Comparison of ENCODE assay signal across 16 mouse cellular contexts in genomic region chr4:127232551-127232950, GRCm38 (mm10). TPM values are rescaled to one million over a fixed set of nuclear protein-coding genes. Genes with fewer than 3 reads are reported as not detected.
DNase-seq lines count a peak whose midpoint lies in the region; ATAC-seq lines count a peak whose summit lies in the region.
"Had no signal": no experiment of that assay in that cellular context is flagged by ENCODE, and none has a peak within 500 bp of the region (broad histone marks: within the 10 kb centered on the region; RNA-seq: fewer than 3 reads in every experiment).

No protein-coding gene starts in this region.

- peak overlapping the region; percentile 37 for H3K4me2 ChIP-seq in forebrain, embryonic 15.5 days (replicated peaks)
- 0 out of 2 replicates have a peak overlapping the region, but pooled peaks have one; percentile 16 for H3K4me2 ChIP-seq in midbrain, embryonic 11.5 days
- H3K4me2 ChIP-seq: embryonic facial prominence, embryonic 13.5 days; kidney, embryonic 15.5 days; limb, embryonic 13.5 days; lung, embryonic 14.5 days had no signal

- WGBS in forebrain, embryonic 15.5 days: 17% methylated on average over 5 of the region's 5 CpGs
- WGBS in midbrain, embryonic 11.5 days: 64% methylated on average over 5 of the region's 5 CpGs

- H3K27me3 ChIP-seq in forebrain, embryonic 15.5 days: no peaks in the 10 kb centered on the region
- peaks cover 5% of the 10 kb centered on the region for H3K27me3 ChIP-seq in midbrain, embryonic 11.5 days (ENCODE audit: control insufficient read depth, insufficient read depth, low read length)

- peak overlapping the region; percentile 92 for H3K27ac ChIP-seq in forebrain, embryonic 15.5 days (replicated peaks)
- H3K27ac ChIP-seq in midbrain, embryonic 11.5 days (ENCODE audit: low read depth, low read length): peak overlapping the region; percentile 77
- H3K27ac ChIP-seq: embryonic facial prominence, embryonic 13.5 days; kidney, embryonic 15.5 days; limb, embryonic 13.5 days had no signal

- DNase-seq in retina, postnatal 1 day: peak; percentile 80
- DNase-seq in retina, embryonic 14.5 days (ENCODE audit: low spot score): no peak
- peak; percentile 84 for DNase-seq in midbrain, embryonic 11.5 days (ENCODE audit: low spot score, missing footprints)
- DNase-seq in urinary bladder, postnatal 36 days (ENCODE audit: low spot score in 2 of 2): no peak
- DNase-seq in lung, postnatal 10 days: no peak
- DNase-seq in kidney, postnatal 25 days: no peak
- no peak for DNase-seq in frontal cortex, postnatal 14 days (ENCODE audit: low spot score in 2 of 2)
- DNase-seq: adrenal gland, postnatal 10 days; heart, postnatal 14 days; lung, embryonic 14.5 days; thymus, postnatal 25 days had no signal

- H3K9ac ChIP-seq in forebrain, embryonic 15.5 days (replicated peaks): no peak overlapping the region
- H3K9ac ChIP-seq in midbrain, embryonic 11.5 days (ENCODE audit: low read length): no peak overlapping the region
- H3K9ac ChIP-seq: embryonic facial prominence, embryonic 13.5 days; kidney, embryonic 15.5 days; limb, embryonic 13.5 days; lung, embryonic 14.5 days had no signal

- no peaks in the 10 kb centered on the region for H3K9me3 ChIP-seq in forebrain, embryonic 15.5 days
- H3K9me3 ChIP-seq in midbrain, embryonic 11.5 days (ENCODE audit: control insufficient read depth, low read length): no peaks in the 10 kb centered on the region
- H3K9me3 ChIP-seq: embryonic facial prominence, embryonic 13.5 days; kidney, embryonic 15.5 days; limb, embryonic 13.5 days had no signal

- no peaks in the 10 kb centered on the region for H3K36me3 ChIP-seq in forebrain, embryonic 15.5 days
- no peaks in the 10 kb centered on the region for H3K36me3 ChIP-seq in midbrain, embryonic 11.5 days (ENCODE audit: control insufficient read depth, insufficient read depth, low read length)
- H3K36me3 ChIP-seq: embryonic facial prominence, embryonic 13.5 days; kidney, embryonic 15.5 days; limb, embryonic 13.5 days had no signal

- ATAC-seq in forebrain, embryonic 15.5 days (replicated peaks): peak; percentile 51
- ATAC-seq in midbrain, embryonic 11.5 days (ENCODE audit: low FRiP score): peak; percentile 49; the same call in 1 of the 2 replicates
- ATAC-seq: Patski had no signal

- peaks cover 38% of the 10 kb centered on the region for H3K4me1 ChIP-seq in forebrain, embryonic 15.5 days
- peaks cover 22% of the 10 kb centered on the region for H3K4me1 ChIP-seq in midbrain, embryonic 11.5 days (ENCODE audit: control insufficient read depth, insufficient read depth, low read length)

- H3K4me3 ChIP-seq in forebrain, embryonic 15.5 days: no peak overlapping the region
- no peak overlapping the region for H3K4me3 ChIP-seq in midbrain, embryonic 11.5 days (ENCODE audit: low read depth, low read length)
- H3K4me3 ChIP-seq: embryonic facial prominence, embryonic 13.5 days; kidney, embryonic 15.5 days; limb, embryonic 13.5 days had no signal

RNA-seq across cellular contexts. Expression of gene Smim12, which starts 11.0 kb away (rescaled TPM):
- polyA plus RNA-seq in forebrain, embryonic 15.5 days (2015; fragmentation: Nextera tagmentation; extraction: Ambion mirVana): 52.2 and 53.8 TPM in 2 replicates
- 54.5 and 60.0 TPM in 2 replicates for polyA plus RNA-seq in midbrain, embryonic 11.5 days (2014; fragmentation: Nextera tagmentation; extraction: Ambion mirVana)

Comparison
In these comparisons a context has a peak if more than half of its experiments do, and no peak if none do; other contexts are left out.
1. DNase-seq: peak in retina, postnatal 1 day (single experiment) and midbrain, embryonic 11.5 days (single experiment); none in retina, embryonic 14.5 days (single experiment), urinary bladder, postnatal 36 days (0 of 2), lung, postnatal 10 days (single experiment), kidney, postnatal 25 days (0 of 2) and frontal cortex, postnatal 14 days (0 of 2).